Mouse (Mus musculus) layer of hippocampus, adult 11-12 months (tissue): ENCODE results near the gene Babam1.
"Not testable (repeated sequence)": the region's sequence is repeated elsewhere in the genome, so short reads cannot be mapped to it uniquely, and the experiment has no call there.

ENCODE experiments used
- DNase-seq: peaks from one replicate; pipeline ENCODE4 v3.0.0; 2022; ENCODE audit warnings: low spot score

The Babam1 gene

GRCm38 (mm10) chr8:71406099-71407015 is 9.7 kb downstream of the Babam1 start:
- DNase-seq = peak; percentile 60

- DNase-seq = no peak
Measured at GRCm38 (mm10) chr8:71407441-71407840, 10.8 kb downstream of the Babam1 start.

- no peak for DNase-seq
Measured at GRCm38 (mm10) chr8:71408231-71408630, 11.6 kb downstream of the Babam1 start.

- no peak for DNase-seq
Measured at GRCm38 (mm10) chr8:71411535-71412273, 15.0 kb downstream of the Babam1 start.

- no peak for DNase-seq
Measured at GRCm38 (mm10) chr8:71422121-71422520, 25.5 kb downstream of the Babam1 start.

GRCm38 (mm10) chr8:71432935-71433334 is 36.3 kb downstream of the Babam1 start:
- DNase-seq = not testable (repeated sequence)

- no peak for DNase-seq
Measured at GRCm38 (mm10) chr8:71437041-71437440, 40.4 kb downstream of the Babam1 start.

GRCm38 (mm10) chr8:71441404-71441803 is 44.7 kb downstream of the Babam1 start:
- DNase-seq = peak; percentile 34

GRCm38 (mm10) chr8:71445096-71445495 is 48.4 kb downstream of the Babam1 start:
- no peak for DNase-seq

- no peak for DNase-seq
Measured at GRCm38 (mm10) chr8:71451337-71451736, 54.7 kb downstream of the Babam1 start.

- DNase-seq = no peak
Measured at GRCm38 (mm10) chr8:71451777-71452176, 55.1 kb downstream of the Babam1 start.

GRCm38 (mm10) chr8:71452669-71453068 is 56.0 kb downstream of the Babam1 start:
- no peak for DNase-seq
